ENCODE assay signal across 9 mouse cellular contexts in genomic region chr2:126932261-126932896, GRCm38 (mm10). TPM values are rescaled to one million over a fixed set of nuclear protein-coding genes. Genes with fewer than 3 reads are reported as not detected.
DNase-seq lines count a peak whose midpoint lies in the region; ATAC-seq and TF ChIP-seq lines count a peak whose summit lies in the region.
"Had no signal": no experiment of that assay in that cellular context is flagged by ENCODE, and none has a peak within 500 bp of the region (broad histone marks: within the 10 kb centered on the region; RNA-seq: fewer than 3 reads in every experiment).

No protein-coding gene starts in this region.

- H3K4me3 ChIP-seq in gastrocnemius, adult 2 months, result peak overlapping the region; percentile 88
- H3K4me3 ChIP-seq in hindbrain, embryonic 12.5 days, result peak overlapping the region; percentile 56
- peak overlapping the region; percentile 66 for H3K4me3 ChIP-seq in midbrain, embryonic 12.5 days

- no peaks in the 10 kb centered on the region for H3K36me3 ChIP-seq in hindbrain, embryonic 12.5 days
- no peaks in the 10 kb centered on the region for H3K36me3 ChIP-seq in midbrain, embryonic 12.5 days

- no peaks in the 10 kb centered on the region for H3K9me3 ChIP-seq in hindbrain, embryonic 12.5 days (replicated peaks)
- no peaks in the 10 kb centered on the region for H3K9me3 ChIP-seq in midbrain, embryonic 12.5 days

- H3K9ac ChIP-seq in hindbrain, embryonic 12.5 days, result peak overlapping the region; percentile 76
- peak overlapping the region; percentile 80 for H3K9ac ChIP-seq in midbrain, embryonic 12.5 days (replicated peaks)

- no peaks in the 10 kb centered on the region for H3K4me1 ChIP-seq in hindbrain, embryonic 12.5 days
- H3K4me1 ChIP-seq in midbrain, embryonic 12.5 days, result no peaks in the 10 kb centered on the region

- 1% methylated on average over 14 of the region's 15 CpGs for whole genome bisulfite sequencing in hindbrain, embryonic 12.5 days
- WGBS in midbrain, embryonic 12.5 days, result 2% methylated on average over 15 of the region's 15 CpGs

- no peaks in the 10 kb centered on the region for H3K27me3 ChIP-seq in hindbrain, embryonic 12.5 days
- peaks cover 3% of the 10 kb centered on the region; the same call in 1 of the 2 replicates for H3K27me3 ChIP-seq in midbrain, embryonic 12.5 days
- H3K27me3 ChIP-seq: Patski had no signal

- H3K4me2 ChIP-seq in hindbrain, embryonic 12.5 days (replicated peaks), result peak overlapping the region; percentile 69
- peak overlapping the region; percentile 69 for H3K4me2 ChIP-seq in midbrain, embryonic 12.5 days (replicated peaks)

- no peak for DNase-seq in gastrocnemius, adult 2 months
- no peak for DNase-seq in gastrocnemius, adult 18-20 months (ENCODE audit: low spot score)
- DNase-seq in ovary, postnatal 36 days (ENCODE audit: low spot score), result peak; percentile 67
- DNase-seq in ovary, adult 18-20 months (ENCODE audit: low spot score), result no peak
- DNase-seq in thymus, postnatal 10 days (ENCODE audit: low spot score in 2 of 2), result peak; percentile 26 to 27
- DNase-seq in embryo, embryonic 10.5 days (ENCODE audit: low spot score), result no peak

- TF ChIP-seq CTCF in gastrocnemius, adult 2 months (IDR thresholded peaks at IDR 0.05), result no peak

- intact Hi-C loops in gastrocnemius, adult 2 months (cut with DNase I), result loop anchor here (2.0 kb wide), 2 partner anchors 56 to 64 kb away; partner anchors contain the start of gene Trpm7

- no peak; the same call in none of the 2 replicates for ATAC-seq in hindbrain, embryonic 12.5 days (ENCODE audit: low FRiP score)
- no peak; the same call in none of the 2 replicates for ATAC-seq in midbrain, embryonic 12.5 days (ENCODE audit: low FRiP score, low read depth)

- H3K27ac ChIP-seq in gastrocnemius, adult 2 months, result peak overlapping the region; percentile 98
- peak overlapping the region; percentile 98 for H3K27ac ChIP-seq in hindbrain, embryonic 12.5 days
- H3K27ac ChIP-seq in midbrain, embryonic 12.5 days (replicated peaks), result peak overlapping the region; percentile 96

RNA-seq across cellular contexts. Expression of gene Sppl2a, which starts 0.7 kb away (rescaled TPM):
- total RNA-seq in gastrocnemius, adult 2 months (2021), result 10 to 100 TPM; 61.8 to 68.6 TPM
- total RNA-seq in gastrocnemius, adult 18-20 months (2021), result 10 to 100 TPM; 67.1 to 69.8 TPM
- polyA plus RNA-seq in hindbrain, embryonic 12.5 days (2016; fragmentation: Nextera tagmentation; extraction: Ambion mirVana), result 35.6 and 37.2 TPM in 2 replicates
- polyA plus RNA-seq in midbrain, embryonic 12.5 days (2016; fragmentation: Nextera tagmentation; extraction: Ambion mirVana), result 33.9 and 34.0 TPM in 2 replicates

RNA-seq across cellular contexts. Expression of gene Trpm7, which starts 56.3 kb away (rescaled TPM):
- total RNA-seq in gastrocnemius, adult 2 months (2021), result 10 to 100 TPM; 24.8 to 29.0 TPM
- 10 to 100 TPM; 20.7 to 21.4 TPM for total RNA-seq in gastrocnemius, adult 18-20 months (2021)
- polyA plus RNA-seq in hindbrain, embryonic 12.5 days (2016; fragmentation: Nextera tagmentation; extraction: Ambion mirVana), result 43.0 and 46.8 TPM in 2 replicates
- polyA plus RNA-seq in midbrain, embryonic 12.5 days (2016; fragmentation: Nextera tagmentation; extraction: Ambion mirVana), result 43.3 and 44.5 TPM in 2 replicates

Comparison
In these comparisons a context has a peak if more than half of its experiments do, and no peak if none do; other contexts are left out.
1. DNase-seq: peak in ovary, postnatal 36 days (single experiment) and thymus, postnatal 10 days (2 of 2); none in gastrocnemius, adult 2 months (single experiment), gastrocnemius, adult 18-20 months (single experiment), ovary, adult 18-20 months (single experiment) and embryo, embryonic 10.5 days (single experiment).
2. Peak in every context shown above with its lines, with median percentiles within 50 percentile points of each other: H3K27ac ChIP-seq and H3K4me3 ChIP-seq.